Mouse (Mus musculus): ENCODE data around the gene AI597479.

DNA sequence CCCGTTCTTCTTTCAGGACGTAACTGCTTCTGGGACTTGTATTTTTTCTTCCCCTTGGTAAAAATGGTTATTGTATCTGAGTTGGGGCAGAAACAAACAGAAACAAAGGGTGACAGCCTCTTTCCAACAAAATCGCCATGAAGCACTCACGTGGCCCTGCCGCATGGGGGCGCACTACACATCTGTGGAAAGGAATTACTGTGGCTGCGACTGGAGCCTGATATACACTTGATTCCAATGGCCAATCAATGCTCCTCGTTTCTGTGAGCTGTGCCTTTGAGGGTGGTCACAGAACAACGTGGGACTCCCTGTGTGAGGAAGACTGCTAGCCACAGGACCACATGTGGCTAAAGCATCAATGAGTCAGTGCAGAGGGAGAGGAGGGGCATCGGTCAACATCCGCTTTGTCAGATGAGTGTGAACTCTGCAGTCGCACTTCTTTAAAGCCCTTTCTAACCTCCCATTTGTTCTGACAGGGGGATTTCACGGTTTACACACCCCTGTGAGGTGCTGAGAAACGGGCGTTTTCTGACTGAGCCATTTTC is 39.8 kb downstream of the AI597479 start:
- TF ChIP-seq POLR2A (IDR thresholded peaks at IDR 0.05; ENCODE audit: borderline replicate concordance, insufficient read depth, low read length) (no peak), CTCF (IDR thresholded peaks at IDR 0.05; ENCODE audit: borderline replicate concordance, insufficient read depth, low read depth, low read length) (no peak)

All from cerebellum, adult 2 months (tissue).